Mouse (Mus musculus) cerebellum, postnatal 4 days (tissue): ENCODE measurements at regions not wholly inside any gene's neighbourhood (a gene's known extent, or its start where the extent isn't known, plus 50 kb on each side); places are given as distances from the start of the nearest gene placed in this dataset.
"Not testable (repeated sequence)": the region's sequence is repeated elsewhere in the genome, so short reads cannot be mapped to it uniquely, and the experiment has no call there.

Experiments used
- DNase-seq, 2 experiments: peaks; one replicate each; pipeline ENCODE4 v3.0.0; 2022; ENCODE audit warnings: low spot score in 2 of 2, mixed read lengths in 1 of 2

DNA sequence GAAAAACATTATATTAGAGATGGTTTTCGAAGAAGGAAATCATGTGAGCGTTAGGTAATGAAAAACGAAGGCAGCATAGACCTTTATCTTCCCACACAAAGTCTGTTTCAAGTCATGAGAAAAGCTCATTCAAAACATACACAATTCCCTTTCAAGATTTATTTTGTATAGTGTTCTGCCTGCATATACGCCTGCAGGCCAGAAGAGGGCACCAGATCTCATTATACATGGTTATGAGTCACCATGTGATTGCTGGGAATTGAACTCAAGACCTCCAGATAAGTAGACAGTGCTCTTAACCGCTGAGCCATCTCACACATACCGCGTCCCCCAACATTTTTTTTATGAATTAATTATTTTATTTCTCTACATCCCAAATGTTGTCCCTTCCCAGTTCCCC lies 578.3 kb upstream of the Ccdc54 start:
- DNase-seq: no peak

DNA sequence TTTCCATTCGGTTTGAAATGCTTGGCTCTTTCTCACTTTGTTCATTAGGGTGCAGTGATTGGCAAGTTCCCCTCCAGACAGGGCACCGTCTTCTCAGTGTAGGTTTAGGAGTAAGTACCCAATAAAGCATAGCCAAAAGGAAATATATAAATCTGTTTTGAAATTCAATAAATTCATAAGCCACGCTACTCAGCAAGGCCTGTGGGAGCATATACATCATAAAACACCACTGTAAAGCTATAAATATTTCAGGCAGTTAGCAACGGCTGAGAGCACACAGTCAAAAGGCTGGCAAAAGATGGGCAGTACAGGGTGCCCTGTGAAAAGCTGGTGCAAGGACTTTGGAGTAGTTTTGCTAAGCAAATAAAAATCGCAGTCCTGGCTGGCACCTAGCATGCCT lies 569.8 kb upstream of the Ccdc54 start:
- DNase-seq: no peak

DNA sequence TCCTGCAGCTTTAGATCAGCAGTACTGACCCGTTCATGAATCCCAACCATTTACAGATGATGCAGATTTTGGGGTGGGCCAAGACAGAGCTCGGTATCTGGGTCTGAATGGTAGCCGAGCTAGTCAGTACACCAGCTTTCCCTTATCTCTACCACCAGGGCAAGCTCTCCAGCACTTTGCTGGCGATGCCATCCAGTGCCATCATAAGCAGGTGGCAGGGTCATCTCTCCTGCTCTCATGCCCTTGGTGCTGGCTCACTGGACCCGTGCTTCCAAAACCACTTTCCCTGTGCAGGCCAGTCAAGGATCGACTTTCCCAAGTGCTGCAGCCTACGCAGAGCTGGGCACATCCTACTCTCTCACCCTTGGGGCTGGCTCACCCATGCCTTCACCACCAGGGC lies 547.6 kb upstream of the Ccdc54 start:
- DNase-seq: no peak

DNA sequence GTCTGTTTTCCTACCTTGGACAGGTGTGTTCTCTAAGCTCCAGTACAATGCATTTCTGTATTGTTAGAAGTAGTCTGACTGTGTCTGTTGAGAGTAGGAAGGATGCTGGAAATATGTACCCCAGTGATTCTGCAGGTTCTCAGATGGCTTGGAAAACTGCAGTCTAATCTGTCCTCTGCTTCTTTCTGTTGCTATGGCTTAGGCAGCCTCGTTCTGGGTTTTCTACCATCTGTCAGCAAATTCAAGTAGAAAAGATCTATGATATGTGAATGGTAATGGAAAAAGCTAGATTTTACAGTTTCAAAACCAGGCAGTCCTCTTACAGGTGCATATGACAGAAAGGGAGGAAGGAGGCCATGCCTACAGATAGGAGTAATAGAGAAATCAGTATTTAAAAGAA lies 528.9 kb upstream of the Ccdc54 start:
- DNase-seq: no peak

DNA sequence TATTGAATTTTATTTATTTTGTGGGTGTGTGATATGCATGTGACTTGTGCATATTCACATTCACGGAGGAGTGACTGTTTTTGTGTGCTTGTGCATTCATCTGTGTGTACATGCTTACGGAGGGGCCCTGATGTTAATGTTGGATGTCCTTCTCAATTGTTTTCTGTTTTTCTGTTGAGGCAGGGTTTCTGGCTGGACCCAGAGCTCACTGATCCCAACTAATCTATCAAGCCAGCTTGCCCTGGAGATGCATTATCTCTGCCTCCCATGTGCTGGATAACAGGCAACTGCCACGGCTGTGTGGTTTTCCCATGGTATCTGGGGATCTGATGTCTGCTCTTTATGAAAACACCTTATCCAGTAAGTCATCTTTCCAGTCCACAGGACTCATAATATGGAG lies 527.4 kb upstream of the Ccdc54 start:
- no peak for DNase-seq

DNA sequence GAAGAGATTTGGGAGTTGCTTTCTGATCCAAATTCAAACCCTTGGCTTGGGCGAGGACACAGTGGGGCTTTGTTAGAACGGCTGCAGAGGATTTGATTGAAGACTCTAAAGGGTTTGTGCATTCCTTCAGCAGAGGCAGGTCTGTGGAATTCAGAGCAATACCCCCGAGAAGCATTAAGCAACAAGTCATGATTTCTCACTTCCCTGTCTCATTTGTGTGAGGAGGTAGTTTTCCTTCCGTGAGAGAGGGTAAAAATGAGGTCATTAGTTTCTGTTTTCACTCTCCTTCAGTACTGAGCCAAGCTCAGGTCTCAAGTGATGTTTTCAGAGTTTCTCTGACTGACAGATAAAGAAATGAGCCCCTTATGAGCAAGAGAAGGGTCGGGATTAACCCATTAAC lies 526.9 kb upstream of the Ccdc54 start:
- DNase-seq: no peak

DNA sequence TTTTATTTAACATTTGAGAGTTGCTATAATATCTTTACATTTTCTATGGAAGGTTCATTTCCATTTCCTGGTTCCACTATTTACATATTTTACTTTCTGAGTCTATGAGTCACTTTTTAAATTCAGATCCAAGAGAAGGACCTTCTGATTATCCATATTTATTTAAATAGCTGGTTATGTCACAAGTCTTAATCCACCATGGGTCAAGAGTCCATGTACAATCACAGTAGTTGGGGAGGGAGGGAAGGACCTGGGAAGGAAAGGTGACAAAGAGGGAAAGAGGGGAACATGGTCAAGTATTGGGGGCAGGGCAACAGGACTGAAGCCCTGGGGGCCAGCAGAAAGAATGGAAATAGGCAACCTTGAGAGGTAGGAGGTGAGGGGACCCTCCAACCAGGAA lies 518.9 kb upstream of the Ccdc54 start:
- DNase-seq: no peak

DNA sequence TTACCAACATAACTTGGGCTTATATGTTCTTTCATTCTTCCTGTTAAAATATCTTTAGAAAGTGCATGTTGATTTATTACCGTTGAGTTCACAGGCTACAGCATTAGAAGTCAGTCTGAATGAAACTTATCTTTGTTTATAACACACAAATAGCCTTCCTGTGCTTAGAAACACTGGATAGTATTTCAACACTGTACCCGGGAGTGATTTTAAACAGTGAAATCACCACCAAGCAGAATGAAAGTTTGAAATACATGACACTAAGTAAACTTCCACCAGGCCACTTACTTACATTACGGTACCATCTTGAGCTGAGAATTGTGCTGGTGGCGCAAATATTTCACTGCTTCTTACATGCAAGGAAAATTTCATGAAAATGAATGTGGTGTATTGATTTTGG lies 516.5 kb upstream of the Ccdc54 start:
- no peak for DNase-seq

DNA sequence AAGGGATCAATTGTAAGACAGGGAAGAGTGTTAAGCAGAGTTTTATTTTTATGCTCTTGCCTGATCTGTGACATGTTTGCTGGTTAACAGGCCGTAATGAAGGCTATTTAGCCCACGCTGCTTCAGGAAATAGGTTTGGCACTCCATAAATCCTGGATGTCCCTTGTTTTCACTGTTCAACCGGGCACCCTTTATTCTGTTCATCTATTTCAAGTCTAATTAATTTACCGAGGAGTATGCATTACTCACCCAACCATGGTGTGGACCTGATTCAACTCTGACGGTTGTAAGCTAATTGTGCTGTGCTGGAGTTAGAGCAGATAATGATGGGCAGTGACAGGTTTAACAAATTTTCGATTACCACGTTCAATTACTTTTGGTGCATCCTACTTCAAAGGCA lies 495.6 kb upstream of the Ccdc54 start:
- no peak for DNase-seq

DNA sequence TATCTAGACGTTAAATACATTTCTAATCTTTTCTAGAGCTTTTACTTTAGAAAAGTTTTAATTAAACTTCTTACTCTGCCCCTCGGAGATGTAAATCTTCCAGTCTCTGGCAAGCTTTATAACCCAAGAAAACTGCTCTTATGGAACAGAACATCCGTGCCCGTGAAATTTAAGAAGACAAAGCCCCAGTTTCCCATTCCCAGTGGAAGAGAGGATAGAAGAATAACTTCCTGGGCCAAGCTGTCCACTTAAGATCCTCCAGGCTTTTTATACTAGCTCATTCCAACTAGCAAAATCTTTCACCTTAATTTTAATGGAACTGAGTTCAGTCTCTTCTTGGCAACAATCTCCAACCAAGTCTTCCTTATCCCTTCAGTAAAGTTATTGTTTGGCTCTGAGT lies 489.2 kb upstream of the Ccdc54 start:
- no peak for DNase-seq

DNA sequence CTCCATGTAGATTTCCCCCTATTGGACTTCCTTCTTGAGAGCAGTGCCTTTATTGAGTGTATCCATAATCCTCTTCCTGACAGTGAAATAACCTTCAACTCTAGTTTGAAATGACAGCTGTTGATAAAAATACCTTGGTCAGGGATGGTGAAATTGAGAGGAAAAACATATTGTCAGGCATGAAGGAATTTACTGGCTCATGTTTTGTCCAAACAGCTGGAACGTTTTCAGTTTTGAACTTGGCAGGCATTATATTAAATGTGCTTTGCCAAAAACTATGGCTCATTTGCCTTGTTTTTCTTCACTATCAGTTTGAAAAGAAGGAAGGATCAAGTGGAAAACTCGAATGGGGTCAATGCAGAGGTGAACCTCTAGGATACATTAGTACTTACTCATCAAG lies 457.7 kb upstream of the Ccdc54 start:
- no peak for DNase-seq

DNA sequence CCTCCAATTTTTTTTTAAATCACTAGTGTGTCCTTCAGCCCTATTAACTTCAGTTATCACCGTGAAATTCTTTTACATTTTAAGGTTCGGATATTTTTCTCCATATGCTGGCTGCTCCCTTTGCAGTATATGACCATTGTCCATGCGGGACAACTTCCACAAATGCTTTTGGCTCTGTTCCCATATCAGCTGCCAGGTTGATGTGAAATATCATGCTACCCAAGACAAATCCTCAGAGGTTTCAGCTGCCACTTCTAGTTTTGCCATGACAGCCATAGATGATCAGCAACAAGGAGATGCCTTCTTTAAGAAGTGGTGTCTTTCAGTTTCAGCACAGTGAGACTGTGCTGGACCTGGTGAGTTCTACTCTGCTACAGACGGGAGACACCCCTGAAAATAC lies 457.2 kb upstream of the Ccdc54 start:
- DNase-seq: no peak

DNA sequence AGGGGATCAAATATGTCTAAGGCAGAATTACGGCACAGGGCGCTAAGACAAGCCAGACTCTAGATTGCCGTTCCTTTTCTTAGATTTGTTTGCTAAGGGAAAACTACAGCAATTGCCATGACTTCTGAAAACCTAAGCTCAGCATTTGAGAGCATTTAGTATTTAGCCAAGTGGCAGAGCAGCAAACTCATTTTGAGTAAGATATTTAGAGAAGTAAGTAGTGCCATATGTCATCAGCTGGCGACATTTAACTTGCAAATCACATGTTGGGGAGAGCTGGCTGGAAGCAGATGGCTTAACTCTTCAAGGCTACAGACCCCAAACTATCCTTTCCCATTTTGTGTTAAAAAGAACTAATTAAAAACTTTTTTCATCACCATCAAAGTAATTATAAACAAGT lies 450.4 kb upstream of the Ccdc54 start:
- no peak for DNase-seq

DNA sequence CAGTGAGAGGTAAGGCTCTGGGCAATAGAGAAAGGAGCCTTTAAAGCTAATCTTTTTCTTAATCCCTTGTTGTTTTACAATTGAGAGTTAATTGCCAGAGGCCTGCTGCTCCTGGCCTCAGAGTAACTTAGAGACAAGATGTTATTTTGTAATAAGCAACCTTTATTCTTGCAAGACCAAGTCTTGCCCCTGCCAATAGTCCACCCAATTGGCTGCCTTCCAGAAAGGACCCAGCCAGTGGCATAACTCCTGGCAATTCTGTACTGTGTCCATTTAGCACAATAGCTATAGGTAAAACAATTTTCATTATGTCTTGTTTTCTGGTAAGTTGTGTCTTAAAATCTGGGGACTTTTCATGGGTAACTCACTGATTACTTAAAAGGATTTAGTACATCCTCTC lies 411.9 kb upstream of the Ccdc54 start:
- peak in 1 of 2 experiments; percentile 3 for DNase-seq

DNA sequence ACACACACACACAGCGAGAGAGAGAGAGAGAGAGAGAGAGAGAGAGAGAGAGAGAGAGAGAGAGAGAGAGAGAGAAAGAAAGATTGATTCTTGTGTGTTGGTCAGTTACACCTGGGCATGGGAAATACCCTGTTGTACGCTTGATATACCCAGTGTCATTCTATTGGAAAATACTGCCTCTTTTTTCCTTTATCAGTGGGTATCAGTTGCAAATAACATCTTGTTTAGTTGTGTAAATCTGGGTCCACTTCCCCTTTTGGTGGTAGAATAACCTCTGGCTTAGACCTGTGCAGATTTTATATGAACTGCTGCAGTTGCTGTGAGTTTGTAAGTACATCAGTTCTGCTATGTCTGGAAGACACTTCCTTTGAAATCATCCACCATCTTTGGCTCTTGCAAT lies 373.4 kb upstream of the Ccdc54 start:
- no peak for DNase-seq

DNA sequence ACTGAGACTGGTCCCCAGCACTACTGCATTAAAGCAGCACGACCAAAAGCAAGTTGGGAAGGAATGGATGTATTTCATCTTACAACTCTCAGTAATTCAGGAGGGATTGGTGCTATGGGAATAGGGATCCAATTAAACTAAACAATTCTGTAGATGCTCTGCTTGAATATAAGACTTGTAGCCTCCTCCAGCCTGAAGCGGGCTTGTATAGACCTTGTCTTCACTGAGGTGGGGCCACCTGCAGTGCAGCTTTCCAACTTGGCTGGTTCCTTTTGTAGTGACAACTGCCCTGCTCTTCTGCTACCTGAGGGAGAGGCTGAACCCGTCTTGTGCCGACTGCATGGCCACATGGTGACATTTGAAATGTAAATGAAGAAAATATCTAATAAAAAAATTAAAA lies 353.1 kb upstream of the Ccdc54 start:
- no peak for DNase-seq

DNA sequence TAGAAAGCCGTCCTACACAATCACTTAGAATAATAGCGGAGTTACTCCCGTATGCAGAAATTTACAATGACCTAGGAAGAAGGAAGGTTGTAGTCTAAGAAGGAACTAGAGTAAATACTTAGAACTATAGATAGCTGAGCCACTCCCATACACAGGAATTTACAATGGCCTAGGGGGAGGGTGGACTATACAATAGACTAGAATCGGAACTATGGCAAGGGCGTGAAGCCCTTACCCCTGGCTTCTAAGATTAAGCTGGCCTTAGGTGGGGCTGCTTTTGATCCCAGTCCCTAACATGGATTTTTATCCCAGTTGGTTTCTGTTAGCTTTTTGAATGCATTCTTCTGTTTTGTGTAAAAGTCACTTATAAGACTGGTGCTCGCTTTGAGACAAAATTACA lies 352.6 kb upstream of the Ccdc54 start:
- not testable (repeated sequence) for DNase-seq

DNA sequence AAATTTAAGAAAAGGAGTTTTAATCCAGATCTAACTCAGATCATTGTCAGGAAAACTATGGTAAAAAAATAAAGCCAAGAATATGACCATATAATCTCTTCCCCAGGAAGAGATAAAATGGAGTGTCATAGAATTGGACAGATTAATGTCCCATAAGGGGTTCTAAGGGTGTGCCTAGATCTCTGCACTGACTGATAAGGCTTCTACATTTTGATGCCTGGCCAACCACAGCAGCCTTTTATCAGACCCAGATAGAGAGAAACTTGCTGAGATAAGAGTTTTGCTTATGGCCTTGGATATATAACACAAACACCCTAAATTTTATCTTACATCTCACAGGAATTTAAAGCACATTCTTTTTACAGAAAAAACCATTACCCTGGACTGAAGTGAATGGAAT lies 351.3 kb upstream of the Ccdc54 start:
- no peak for DNase-seq

DNA sequence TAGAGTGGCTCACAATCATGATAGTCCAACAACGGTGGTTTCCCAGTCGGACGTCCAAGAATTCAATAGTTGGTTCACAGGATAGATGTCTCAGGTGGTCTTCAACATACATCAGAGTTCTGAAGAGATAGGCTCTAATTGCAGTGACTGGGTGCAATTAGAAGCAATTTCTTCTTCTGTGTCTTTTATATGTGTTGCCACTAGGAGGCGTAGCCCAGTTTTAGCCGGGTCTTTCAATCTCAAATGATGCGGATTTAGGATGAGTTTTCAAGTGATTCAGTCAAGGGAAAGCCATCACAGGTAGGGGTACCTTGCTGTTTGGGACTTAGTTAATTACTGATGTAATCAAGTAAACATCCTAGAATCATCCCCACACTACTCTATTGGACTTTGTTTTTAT lies 348.4 kb upstream of the Ccdc54 start:
- no peak for DNase-seq

DNA sequence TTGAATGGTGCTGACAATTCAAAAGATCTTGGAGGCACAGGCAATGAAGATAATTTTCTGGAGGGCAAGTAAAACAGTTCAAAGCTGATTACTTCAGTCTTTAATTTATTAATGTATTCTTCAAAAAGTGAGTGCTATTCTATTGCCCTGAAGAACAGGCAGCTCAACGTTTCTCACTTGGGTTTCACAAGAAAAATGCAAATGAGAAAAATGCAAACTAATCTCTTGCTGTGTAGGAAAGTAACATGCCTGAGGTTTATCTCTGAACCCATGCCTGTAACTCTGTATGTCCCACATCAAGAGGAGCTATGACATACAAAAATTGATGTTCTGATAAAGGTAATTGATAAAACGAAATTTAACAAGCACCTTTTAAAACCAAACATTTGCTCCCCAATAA lies 316.8 kb upstream of the Ccdc54 start:
- DNase-seq: no peak

DNA sequence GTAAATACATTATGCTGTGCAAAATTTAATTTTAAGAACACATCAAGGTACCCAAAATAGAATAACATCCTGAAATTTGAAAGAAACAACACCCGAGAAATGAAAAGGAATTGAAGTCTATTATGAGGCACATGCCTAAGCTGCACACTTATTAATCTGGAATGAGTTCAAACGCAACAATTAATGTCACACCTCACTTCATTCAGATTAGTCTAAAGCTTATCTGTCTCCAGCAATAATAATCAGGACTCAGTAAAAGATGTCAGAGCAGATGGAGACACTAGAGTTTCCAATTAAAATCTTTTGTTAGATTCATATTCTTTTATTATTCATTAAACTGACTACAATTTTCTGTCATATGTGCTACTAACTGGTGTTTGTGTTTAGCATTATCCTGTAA lies 308.2 kb upstream of the Ccdc54 start:
- DNase-seq: no peak

DNA sequence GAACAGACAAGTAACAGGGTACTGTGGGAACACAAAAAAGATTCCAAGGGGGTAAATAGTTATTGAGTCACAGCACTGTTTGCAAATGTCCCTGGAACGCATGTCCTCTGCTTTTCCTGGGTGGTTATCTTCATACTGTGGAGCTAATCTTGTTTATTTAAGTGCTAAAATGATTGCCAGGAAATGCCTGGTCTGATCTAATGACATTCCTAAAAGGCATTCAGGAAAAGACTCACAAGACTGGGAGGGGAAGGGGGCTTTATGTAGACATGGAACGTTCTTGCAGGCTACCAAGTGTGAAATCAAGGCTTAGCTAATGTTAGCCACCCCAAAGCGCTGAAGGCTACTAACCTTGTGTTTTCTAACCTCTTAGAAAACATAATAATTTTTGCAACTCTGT lies 287.0 kb upstream of the Ccdc54 start:
- DNase-seq: no peak

DNA sequence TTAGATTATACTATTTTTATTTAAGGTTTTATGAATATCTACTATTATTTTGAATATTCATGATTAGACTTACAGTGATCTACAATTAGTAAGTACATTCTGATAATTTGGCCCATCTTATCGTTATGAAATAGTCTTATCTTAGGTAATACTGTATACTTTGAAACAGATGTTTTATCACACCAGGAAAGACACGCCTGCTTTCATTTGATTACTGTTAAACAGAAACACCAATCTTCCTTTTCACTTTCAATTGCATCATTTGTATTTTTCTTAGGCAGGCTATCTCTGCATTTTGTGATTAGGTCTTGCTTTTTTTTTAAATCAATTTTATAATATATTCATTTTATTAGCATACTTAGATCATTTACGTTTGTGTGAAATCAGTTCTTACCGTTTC lies 280.4 kb upstream of the Ccdc54 start:
- DNase-seq: no peak

DNA sequence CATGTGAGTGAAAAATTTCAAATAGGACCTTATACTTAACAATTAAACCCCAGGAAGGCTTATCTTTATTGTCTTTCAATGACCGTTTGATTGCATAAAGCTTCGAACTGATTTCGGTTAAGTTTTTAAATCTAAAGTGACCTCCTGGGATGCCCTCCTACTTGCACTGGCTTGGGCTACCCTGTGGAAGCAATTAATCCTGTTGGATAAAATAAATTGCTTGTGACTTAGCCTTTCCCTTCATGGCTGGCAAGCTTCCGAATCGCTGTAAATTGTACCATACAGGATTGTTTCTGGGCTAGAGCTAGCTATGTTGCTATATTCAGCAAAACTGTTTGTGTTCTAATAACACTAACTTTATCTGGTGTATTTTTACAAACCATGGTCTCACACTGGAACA lies 272.6 kb upstream of the Ccdc54 start:
- no peak for DNase-seq

DNA sequence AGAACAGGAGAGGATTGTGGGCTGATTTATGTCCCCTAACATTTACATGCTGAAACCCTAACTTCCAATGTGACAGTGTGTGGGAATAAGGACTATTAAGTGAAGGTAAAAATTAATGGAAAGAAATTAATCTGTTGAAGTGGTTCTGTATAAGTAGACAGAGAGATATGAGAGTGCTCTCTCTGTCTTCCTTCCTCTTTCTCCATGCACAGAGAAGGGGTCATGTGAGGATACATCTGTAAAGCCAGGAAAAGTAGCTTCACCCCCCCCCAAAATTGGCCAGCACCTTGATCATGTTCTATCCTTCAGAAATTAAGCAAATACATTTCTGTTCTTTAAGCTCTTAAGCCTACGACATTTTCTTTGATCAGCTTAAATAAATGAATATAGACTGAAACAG lies 268.6 kb upstream of the Ccdc54 start:
- DNase-seq: no peak
